Mouse (Mus musculus): ENCODE data around the gene AY074887. TPM values are rescaled to one million over a fixed set of nuclear protein-coding genes. Genes with fewer than 3 reads are reported as not detected.

The AY074887 gene
- polyA plus RNA-seq (2015; fragmentation: Nextera tagmentation; extraction: Ambion mirVana) = 0.31 and 0.66 TPM in 2 replicates

DNA sequence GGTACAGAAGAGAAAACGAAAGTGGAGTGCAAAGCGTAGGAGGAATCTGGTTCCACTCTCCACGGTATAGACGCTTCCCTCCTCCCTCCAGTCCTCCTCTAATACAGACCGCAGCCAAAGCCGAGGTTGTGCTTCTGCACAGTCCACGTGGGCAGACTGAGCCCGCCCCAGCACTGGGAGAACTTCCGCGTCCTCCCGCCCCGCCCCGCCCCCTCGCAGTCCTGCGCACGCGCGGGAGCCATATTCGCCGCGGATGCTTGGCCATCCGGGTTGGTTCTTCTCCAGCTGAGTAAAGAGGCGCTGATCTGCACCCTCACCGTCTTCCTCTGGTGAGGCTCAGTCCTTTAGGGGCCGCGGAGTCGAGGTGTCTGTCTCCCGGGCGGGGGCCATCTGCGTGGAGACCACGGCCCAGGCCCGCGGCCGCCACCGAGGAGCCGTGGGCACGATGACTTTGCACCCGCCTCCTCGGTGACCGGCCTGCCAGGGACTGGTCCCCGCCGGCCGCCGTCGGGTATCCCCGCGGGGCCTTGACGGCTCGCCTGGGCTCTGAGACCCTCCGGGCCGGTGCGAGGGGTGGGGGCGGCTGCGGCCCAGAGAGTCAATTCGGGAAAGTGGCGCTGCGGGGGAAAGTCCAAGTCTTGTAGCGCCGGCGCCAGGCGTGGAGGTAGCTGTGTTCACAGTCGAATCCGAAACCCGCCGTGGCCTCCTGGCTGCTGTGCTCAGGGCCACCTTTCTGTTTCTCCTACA, at the start of gene AY074887, which contains the start of gene Psma4:
Gene AY074887, minus strand, starts transcription at position 424 of the 747 bp plus-strand sequence.
Gene Psma4, plus strand, starts transcription at position 216 of the 747 bp plus-strand sequence.
- under 1% methylated on average over 65 of the region's 65 CpGs for WGBS
- H3K9me3 ChIP-seq (ENCODE audit: control insufficient read depth, low read length) = no peaks in the 10 kb centered on the region

DNA sequence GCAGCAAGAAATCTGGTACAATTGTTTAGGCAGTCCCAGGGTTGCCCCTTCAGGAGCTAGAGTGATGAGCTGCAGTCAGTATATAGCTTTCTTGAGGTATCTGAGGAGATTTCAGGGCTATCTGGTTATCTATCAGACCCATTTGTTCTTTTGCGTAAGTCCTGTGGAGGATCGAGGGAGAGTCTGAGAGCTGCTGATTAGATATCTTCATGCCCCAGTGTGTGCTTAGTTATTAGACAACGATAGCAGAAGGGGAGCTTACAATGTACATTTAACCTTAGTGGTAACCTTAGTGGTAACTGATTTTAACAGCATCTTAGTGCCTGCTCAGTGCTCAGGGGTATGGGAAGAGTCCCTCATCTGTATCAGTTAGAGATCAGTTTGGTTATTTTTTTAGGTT, 44.8 kb upstream of the AY074887 start:
- no peak overlapping the region for H3K9ac ChIP-seq (ENCODE audit: low read depth, low read length)
- 69% methylated on average over 3 of the region's 3 CpGs for WGBS
- no peaks in the 10 kb centered on the region for H3K36me3 ChIP-seq (ENCODE audit: control insufficient read depth, insufficient read depth, low read length)
- ATAC-seq = no peak
- no peaks in the 10 kb centered on the region for H3K4me1 ChIP-seq (ENCODE audit: control insufficient read depth, insufficient read depth, low read length)
- H3K4me2 ChIP-seq (ENCODE audit: low read depth, low read length) = no peak overlapping the region
- H3K9me3 ChIP-seq (ENCODE audit: control insufficient read depth, low read length) = no peaks in the 10 kb centered on the region
- H3K27ac ChIP-seq (ENCODE audit: low read length) = no peak overlapping the region
- H3K4me3 ChIP-seq (ENCODE audit: low read length) = no peak overlapping the region
- no peaks in the 10 kb centered on the region for H3K27me3 ChIP-seq (replicated peaks; ENCODE audit: control insufficient read depth, insufficient read depth, low read length)

More for the DNA sequence above, at the start of gene AY074887, which contains the start of gene Psma4:
- H3K36me3 ChIP-seq (ENCODE audit: control insufficient read depth, insufficient read depth, low read length) = peaks cover 7% of the 10 kb centered on the region; the same call in 1 of the 2 replicates
- no peaks in the 10 kb centered on the region for H3K27me3 ChIP-seq (replicated peaks; ENCODE audit: control insufficient read depth, insufficient read depth, low read length)
- H3K27ac ChIP-seq (ENCODE audit: low read length) = peak within 1 kb of the TSS; percentile 91
- ATAC-seq = peak; percentile 100
- peaks cover 7% of the 10 kb centered on the region; the same call in 1 of the 2 replicates for H3K4me1 ChIP-seq (ENCODE audit: control insufficient read depth, insufficient read depth, low read length)
- peak within 1 kb of the TSS; percentile 87 for H3K9ac ChIP-seq (ENCODE audit: low read depth, low read length)
- H3K4me2 ChIP-seq (ENCODE audit: low read depth, low read length) = peak within 1 kb of the TSS; percentile 67
- peak within 1 kb of the TSS; percentile 82 for H3K4me3 ChIP-seq (ENCODE audit: low read length)

DNA sequence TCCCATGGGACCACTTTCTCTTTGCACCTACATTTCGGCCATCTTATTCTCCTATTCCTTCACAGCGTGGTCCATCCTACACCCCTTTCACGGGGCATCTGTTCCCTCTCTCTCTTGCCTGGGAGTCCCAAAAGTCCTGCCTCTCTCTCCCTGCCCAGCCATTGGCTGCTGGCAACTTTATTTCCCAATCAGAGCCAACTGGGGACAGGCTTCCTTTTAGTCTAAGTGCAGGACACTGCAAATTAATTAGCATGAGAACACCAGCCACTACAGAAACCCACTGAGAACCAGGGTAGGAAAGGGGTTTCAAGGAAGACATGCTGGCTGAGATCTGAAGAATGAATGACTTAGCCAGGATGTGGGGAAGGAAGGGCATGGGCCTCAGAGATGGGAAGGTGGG, 43.6 kb upstream of the AY074887 start:
- Histone ChIP-seq H3K4me3 (ENCODE audit: low read length) (no peak overlapping the region), H3K4me2 (ENCODE audit: low read depth, low read length) (no peak overlapping the region), H3K9ac (ENCODE audit: low read depth, low read length) (no peak overlapping the region), H3K9me3 (ENCODE audit: control insufficient read depth, low read length) (no peaks in the 10 kb centered on the region), H3K27me3 (replicated peaks; ENCODE audit: control insufficient read depth, insufficient read depth, low read length) (no peaks in the 10 kb centered on the region), H3K27ac (ENCODE audit: low read length) (no peak overlapping the region), H3K36me3 (ENCODE audit: control insufficient read depth, insufficient read depth, low read length) (no peaks in the 10 kb centered on the region), H3K4me1 (ENCODE audit: control insufficient read depth, insufficient read depth, low read length) (no peaks in the 10 kb centered on the region)
- WGBS = 53% methylated on average over 3 of the region's 3 CpGs
- no peak for ATAC-seq

DNA sequence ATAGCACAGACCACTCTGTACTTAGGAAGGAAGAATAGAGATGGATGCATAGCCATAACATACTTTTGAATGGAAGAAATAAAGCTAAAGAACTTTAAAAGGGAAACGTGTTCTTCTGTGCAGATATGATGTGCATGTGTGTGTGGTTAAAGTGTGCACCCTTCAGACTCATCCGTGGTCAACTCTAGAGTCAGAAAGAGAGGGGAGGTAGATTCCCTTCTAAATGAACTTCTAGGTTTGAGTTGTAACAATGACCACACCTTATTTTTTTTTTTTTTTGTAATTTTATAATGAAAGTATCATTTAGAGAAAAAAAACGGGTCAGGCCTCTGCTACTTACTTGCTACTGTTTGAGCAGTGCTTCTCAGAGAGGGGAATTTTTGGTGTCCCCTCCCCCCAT, 39.6 kb upstream of the AY074887 start:
- no peak for ATAC-seq
- H3K4me2 ChIP-seq (ENCODE audit: low read depth, low read length) = no peak overlapping the region
- H3K27ac ChIP-seq (ENCODE audit: low read length) = no peak overlapping the region
- H3K4me3 ChIP-seq (ENCODE audit: low read length) = no peak overlapping the region
- 75% methylated on average over 3 of the region's 3 CpGs for WGBS
- H3K4me1 ChIP-seq (ENCODE audit: control insufficient read depth, insufficient read depth, low read length) = no peaks in the 10 kb centered on the region
- H3K36me3 ChIP-seq (ENCODE audit: control insufficient read depth, insufficient read depth, low read length) = no peaks in the 10 kb centered on the region
- no peak overlapping the region for H3K9ac ChIP-seq (ENCODE audit: low read depth, low read length)
- no peaks in the 10 kb centered on the region for H3K9me3 ChIP-seq (ENCODE audit: control insufficient read depth, low read length)
- no peaks in the 10 kb centered on the region for H3K27me3 ChIP-seq (replicated peaks; ENCODE audit: control insufficient read depth, insufficient read depth, low read length)

DNA sequence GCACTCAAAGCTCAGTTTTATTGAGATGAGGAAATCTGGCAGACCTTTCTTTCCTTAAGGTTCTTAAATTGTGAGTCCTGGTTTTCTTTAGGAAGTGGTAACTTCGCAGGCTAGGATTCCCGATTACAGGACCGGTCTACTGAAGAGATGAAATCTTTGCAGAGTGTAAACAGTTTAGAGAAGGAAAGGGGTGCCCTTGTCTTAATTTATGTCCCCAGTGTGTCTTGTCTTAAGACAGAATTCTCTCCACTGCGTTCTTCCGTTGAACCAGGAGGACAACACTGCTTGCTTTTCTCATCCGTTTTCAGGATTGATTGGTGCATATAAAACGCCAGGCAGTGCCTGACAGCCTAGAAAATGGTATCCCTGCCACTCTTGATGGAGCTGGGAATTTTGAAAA, 31.6 kb upstream of the AY074887 start:
- Histone ChIP-seq H3K27me3 (replicated peaks; ENCODE audit: control insufficient read depth, insufficient read depth, low read length) (peaks cover 26% of the 10 kb centered on the region), H3K4me1 (ENCODE audit: control insufficient read depth, insufficient read depth, low read length) (peaks cover 6% of the 10 kb centered on the region; the same call in 1 of the 2 replicates), H3K27ac (ENCODE audit: low read length) (no peak overlapping the region), H3K9ac (ENCODE audit: low read depth, low read length) (0 out of 2 replicates have a peak overlapping the region, but pooled peaks have one; percentile 60), H3K9me3 (ENCODE audit: control insufficient read depth, low read length) (no peaks in the 10 kb centered on the region), H3K4me2 (ENCODE audit: low read depth, low read length) (peak overlapping the region; percentile 98), H3K36me3 (ENCODE audit: control insufficient read depth, insufficient read depth, low read length) (no peaks in the 10 kb centered on the region), H3K4me3 (ENCODE audit: low read length) (peak overlapping the region; percentile 73)
- 11% methylated on average over 7 of the region's 7 CpGs for WGBS
- no peak for ATAC-seq

DNA sequence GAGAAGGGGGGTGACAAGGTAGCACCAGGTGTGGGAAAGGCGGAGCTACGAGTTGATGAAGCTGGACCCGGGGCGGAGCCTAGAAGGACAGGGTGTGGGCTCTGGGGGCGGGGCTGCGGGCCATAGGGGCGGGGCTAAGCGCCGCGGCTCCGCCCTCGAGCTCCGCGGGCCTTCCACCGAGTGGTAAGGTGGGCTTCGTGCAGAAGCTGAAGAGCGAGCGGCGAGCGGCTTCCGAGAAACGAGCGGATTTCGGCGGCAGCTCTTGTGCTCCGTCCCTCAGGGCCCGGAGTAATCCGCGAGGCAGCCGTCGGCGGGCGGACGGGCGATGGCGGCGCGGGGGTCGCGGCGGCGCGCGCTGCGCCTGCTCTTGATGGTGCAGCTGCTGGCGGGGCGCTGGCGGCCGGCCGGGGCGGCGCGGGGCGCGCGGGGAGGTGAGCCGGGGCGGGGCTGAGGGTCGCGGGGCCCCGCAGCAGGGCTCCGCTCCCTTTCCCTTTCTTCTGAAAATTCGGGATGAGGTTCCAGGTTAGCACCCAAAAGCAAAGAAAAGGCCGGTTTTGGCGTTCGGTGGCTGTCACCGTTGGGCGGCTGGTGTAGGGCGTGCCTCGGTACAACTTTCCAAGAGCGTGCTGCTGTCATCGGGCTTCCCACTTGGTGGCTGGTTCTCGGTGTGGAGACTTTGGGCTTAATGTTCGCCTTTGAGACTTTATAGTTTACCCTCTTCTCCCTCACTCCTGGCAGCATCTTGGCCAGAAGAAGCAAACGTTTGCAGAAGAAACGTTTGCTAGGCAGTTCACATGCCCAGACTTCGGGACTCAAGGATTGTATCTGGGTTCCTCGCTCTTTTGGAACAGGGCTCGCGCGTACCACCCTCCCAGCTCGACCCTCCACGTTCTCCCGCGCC, 30.7 kb upstream of the AY074887 start:
- Histone ChIP-seq H3K4me1 (ENCODE audit: control insufficient read depth, insufficient read depth, low read length) (peaks cover 6% of the 10 kb centered on the region; the same call in 1 of the 2 replicates), H3K36me3 (ENCODE audit: control insufficient read depth, insufficient read depth, low read length) (no peaks in the 10 kb centered on the region), H3K9me3 (ENCODE audit: control insufficient read depth, low read length) (no peaks in the 10 kb centered on the region), H3K9ac (ENCODE audit: low read depth, low read length) (peak overlapping the region; percentile 60), H3K4me2 (ENCODE audit: low read depth, low read length) (peak overlapping the region; percentile 98), H3K27ac (ENCODE audit: low read length) (no peak overlapping the region), H3K4me3 (ENCODE audit: low read length) (peak overlapping the region; percentile 73), H3K27me3 (replicated peaks; ENCODE audit: control insufficient read depth, insufficient read depth, low read length) (peaks cover 26% of the 10 kb centered on the region)
- ATAC-seq = peak; percentile 90
- WGBS = 1% methylated on average over 85 of the region's 85 CpGs

DNA sequence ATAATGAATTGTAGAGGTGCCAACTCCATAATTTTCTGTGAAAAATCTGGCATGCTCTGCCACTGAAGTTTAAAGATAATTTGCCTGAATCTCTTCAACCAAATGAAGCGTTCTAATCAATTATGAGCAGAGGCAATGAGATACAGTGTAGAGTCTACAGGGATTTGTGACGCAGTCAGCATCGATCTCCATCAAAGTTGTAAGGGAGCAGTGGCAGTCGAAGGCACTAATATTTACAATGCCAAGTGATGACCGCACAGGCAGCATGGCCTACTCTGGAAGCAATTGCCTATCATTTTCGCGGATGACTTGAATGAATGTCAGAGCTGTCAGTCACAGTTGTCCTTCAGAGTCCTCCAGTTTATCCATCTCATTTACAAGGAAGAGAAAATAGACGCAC, 29.9 kb upstream of the AY074887 start, which contains the start of gene Chrna5:
Gene Chrna5, plus strand, starts transcription at position 207 of the 400 bp plus-strand sequence.
- H3K4me1 ChIP-seq (ENCODE audit: control insufficient read depth, insufficient read depth, low read length) = peaks cover 6% of the 10 kb centered on the region; the same call in 1 of the 2 replicates
- no peak; the same call in 1 of the 2 replicates for ATAC-seq
- H3K27ac ChIP-seq (ENCODE audit: low read length) = no peak within 1 kb of the TSS
- H3K27me3 ChIP-seq (replicated peaks; ENCODE audit: control insufficient read depth, insufficient read depth, low read length) = peaks cover 26% of the 10 kb centered on the region
- H3K4me2 ChIP-seq (ENCODE audit: low read depth, low read length) = peak within 1 kb of the TSS; percentile 98
- no peaks in the 10 kb centered on the region for H3K36me3 ChIP-seq (ENCODE audit: control insufficient read depth, insufficient read depth, low read length)
- peak within 1 kb of the TSS; percentile 73 for H3K4me3 ChIP-seq (ENCODE audit: low read length)
- no peaks in the 10 kb centered on the region for H3K9me3 ChIP-seq (ENCODE audit: control insufficient read depth, low read length)
- WGBS = 63% methylated on average over 8 of the region's 8 CpGs
- H3K9ac ChIP-seq (ENCODE audit: low read depth, low read length) = peak within 1 kb of the TSS; percentile 60

DNA sequence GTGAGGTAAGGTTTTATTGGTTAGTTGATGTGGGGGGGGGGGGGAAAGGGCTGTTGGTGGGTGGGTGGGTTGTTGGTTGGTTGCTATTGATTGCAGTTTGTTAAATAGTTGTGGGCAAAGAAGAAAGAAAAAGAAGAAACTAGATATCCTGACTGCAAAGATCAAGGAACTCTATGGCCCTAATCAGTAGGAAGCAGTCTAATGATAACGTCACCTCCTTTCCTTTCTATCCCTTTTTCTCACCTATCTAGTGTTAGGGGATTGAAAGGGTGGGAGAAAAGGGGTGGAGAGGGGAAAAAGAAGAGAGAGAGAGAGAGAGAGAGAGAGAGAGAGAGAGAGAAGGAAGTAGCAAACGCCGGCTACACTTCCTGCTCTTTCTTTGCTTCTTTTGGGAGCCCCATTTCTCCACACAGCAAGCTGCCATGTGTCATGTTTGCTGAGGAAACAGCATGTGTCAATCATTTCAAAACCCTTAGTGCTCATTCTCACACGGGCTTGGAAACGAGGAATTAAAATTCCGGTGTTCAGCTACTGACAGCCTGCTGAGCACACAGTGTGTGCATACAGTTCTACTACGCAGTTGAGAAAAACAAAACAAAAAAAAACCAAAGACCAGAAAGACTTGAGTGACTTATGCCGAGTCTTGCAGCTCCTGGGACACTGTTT, 19.3 kb upstream of the AY074887 start:
- H3K4me2 ChIP-seq (ENCODE audit: low read depth, low read length) = no peak overlapping the region
- H3K4me1 ChIP-seq (ENCODE audit: control insufficient read depth, insufficient read depth, low read length) = no peaks in the 10 kb centered on the region
- no peaks in the 10 kb centered on the region for H3K36me3 ChIP-seq (ENCODE audit: control insufficient read depth, insufficient read depth, low read length)
- H3K27ac ChIP-seq (ENCODE audit: low read length) = no peak overlapping the region
- no peak overlapping the region for H3K9ac ChIP-seq (ENCODE audit: low read depth, low read length)
- H3K4me3 ChIP-seq (ENCODE audit: low read length) = no peak overlapping the region
- no peak for ATAC-seq
- H3K9me3 ChIP-seq (ENCODE audit: control insufficient read depth, low read length) = no peaks in the 10 kb centered on the region
- WGBS = 53% methylated on average over 8 of the region's 8 CpGs
- no peaks in the 10 kb centered on the region for H3K27me3 ChIP-seq (replicated peaks; ENCODE audit: control insufficient read depth, insufficient read depth, low read length)

DNA sequence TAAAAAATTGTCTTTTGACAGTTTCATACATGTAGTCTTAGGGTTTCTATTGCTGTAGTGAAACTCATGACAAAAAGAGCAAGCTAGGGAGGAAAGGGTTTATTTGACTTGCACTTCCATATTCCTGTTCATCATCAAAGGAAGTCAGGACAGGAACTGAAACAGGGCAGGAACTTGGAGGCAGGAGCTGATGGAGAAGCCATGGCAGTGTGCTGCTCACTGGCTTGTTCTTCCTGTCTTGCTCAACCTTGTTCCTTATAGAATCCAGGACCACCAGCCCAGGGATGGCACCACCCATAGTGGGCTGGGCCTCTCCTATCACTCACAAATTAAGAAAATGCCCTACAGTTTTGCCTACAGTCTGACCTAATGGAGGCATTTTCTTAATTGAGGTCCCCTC, 12.9 kb upstream of the AY074887 start:
- no peaks in the 10 kb centered on the region for H3K4me1 ChIP-seq (ENCODE audit: control insufficient read depth, insufficient read depth, low read length)
- H3K27ac ChIP-seq (ENCODE audit: low read length) = no peak overlapping the region
- H3K4me2 ChIP-seq (ENCODE audit: low read depth, low read length) = no peak overlapping the region
- H3K9me3 ChIP-seq (ENCODE audit: control insufficient read depth, low read length) = no peaks in the 10 kb centered on the region
- H3K27me3 ChIP-seq (replicated peaks; ENCODE audit: control insufficient read depth, insufficient read depth, low read length) = no peaks in the 10 kb centered on the region
- ATAC-seq = no peak
- no peak overlapping the region for H3K4me3 ChIP-seq (ENCODE audit: low read length)
- no peak overlapping the region for H3K9ac ChIP-seq (ENCODE audit: low read depth, low read length)
- no peaks in the 10 kb centered on the region for H3K36me3 ChIP-seq (ENCODE audit: control insufficient read depth, insufficient read depth, low read length)
